Mouse (Mus musculus) midbrain, embryonic 10.5 days (tissue): ENCODE results near the gene Foxa2. TPM values are rescaled to one million over a fixed set of nuclear protein-coding genes. Genes with fewer than 3 reads are reported as not detected.

Experiments used
- DNase-seq: peaks from one replicate; pipeline ENCODE4 v3.0.0-alpha.2; 2017; ENCODE audit warnings: low spot score
- H3K27ac ChIP-seq: fragments of 300-500 bp; sonication (generic); replicated peaks from 2 replicates; pipeline ENCODE4 v1.5.1; 2016; ENCODE audit warnings: mild to moderate bottlenecking
- H3K27me3 ChIP-seq: fragments of 300-500 bp; sonication (generic); 2 replicates; pipeline ENCODE4 v1.6.1; 2016; ENCODE audit warnings: low read depth, mild to moderate bottlenecking; ENCODE audit not compliant: poor library complexity, severe bottlenecking
- H3K36me3 ChIP-seq: fragments of 300-500 bp; sonication (generic); 2 replicates; pipeline ENCODE4 v1.6.1; 2016; ENCODE audit warnings: mild to moderate bottlenecking, moderate library complexity
- H3K4me1 ChIP-seq: fragments of 300-500 bp; sonication (generic); 2 replicates; pipeline ENCODE4 v1.6.1; 2016
- H3K4me3 ChIP-seq: fragments of 300-500 bp; sonication (generic); 2 replicates; pipeline ENCODE4 v1.5.1; 2016; ENCODE audit warnings: mild to moderate bottlenecking, moderate library complexity
- H3K9me3 ChIP-seq: fragments of 300-500 bp; sonication (generic); replicated peaks from 2 replicates; pipeline ENCODE4 v1.6.1; 2016; ENCODE audit warnings: mild to moderate bottlenecking
- WGBS: fragments of 180-500 bp; shearing (Covaris S2); methylation state at CpG from one replicate; pipeline ENCODE4 v1.1.7; 2016; 5-methylcytosine and 5-hydroxymethylcytosine counted together
- polyA plus RNA-seq: library from polyadenylated mRNA; unstranded; fragments of >200 nt; fragmentation: Nextera tagmentation; extraction: Ambion mirVana; gene quantifications from 2 replicates; pipeline ENCODE4 v1.2.1, GENCODE M21; 2016

The Foxa2 gene
- polyA plus RNA-seq, 1 experiment from 2014 or later = 12.1 TPM

DNA sequence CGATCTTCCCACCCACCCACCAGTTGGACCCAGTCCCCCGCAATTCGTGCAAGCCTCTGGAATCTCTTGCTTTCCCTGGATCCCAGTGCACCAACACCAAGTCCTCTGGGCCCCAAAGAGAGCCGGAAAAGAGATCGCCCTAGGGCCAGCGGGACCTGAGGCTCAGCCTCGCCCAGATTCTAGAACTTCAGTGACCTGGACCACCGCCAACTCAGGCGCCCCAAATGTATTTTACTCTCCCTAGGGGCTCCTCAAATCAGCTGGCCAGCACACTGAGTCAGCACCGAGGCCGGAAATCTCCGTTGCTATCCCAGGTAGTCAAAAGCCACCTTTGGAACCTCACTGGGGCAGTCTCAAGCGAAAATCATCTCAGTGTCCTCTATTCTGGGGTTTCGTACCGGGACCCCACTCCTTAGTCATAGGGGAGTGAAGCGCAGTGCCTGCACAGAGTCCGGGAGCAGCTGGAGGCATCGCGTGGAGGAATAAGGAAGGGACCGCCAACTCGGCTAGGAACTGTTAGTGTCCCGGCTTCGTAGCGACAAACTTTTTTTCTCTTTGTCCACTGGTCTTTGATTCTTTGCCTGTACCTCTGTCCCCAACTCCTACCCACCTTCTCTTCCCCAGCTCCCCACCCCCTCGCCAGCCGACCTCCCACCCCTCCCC, 1.8 kb downstream of the Foxa2 start:
- peak overlapping the region; percentile 55 for H3K4me3 ChIP-seq
- H3K27ac ChIP-seq = peak overlapping the region; percentile 91
- peaks cover 62% of the 10 kb centered on the region for H3K4me1 ChIP-seq
- peaks cover 100% of the 10 kb centered on the region for H3K27me3 ChIP-seq
- peak; percentile 56 for DNase-seq
- under 1% methylated on average over 26 of the region's 26 CpGs for WGBS
- H3K36me3 ChIP-seq = peaks cover 10% of the 10 kb centered on the region
- no peaks in the 10 kb centered on the region for H3K9me3 ChIP-seq

DNA sequence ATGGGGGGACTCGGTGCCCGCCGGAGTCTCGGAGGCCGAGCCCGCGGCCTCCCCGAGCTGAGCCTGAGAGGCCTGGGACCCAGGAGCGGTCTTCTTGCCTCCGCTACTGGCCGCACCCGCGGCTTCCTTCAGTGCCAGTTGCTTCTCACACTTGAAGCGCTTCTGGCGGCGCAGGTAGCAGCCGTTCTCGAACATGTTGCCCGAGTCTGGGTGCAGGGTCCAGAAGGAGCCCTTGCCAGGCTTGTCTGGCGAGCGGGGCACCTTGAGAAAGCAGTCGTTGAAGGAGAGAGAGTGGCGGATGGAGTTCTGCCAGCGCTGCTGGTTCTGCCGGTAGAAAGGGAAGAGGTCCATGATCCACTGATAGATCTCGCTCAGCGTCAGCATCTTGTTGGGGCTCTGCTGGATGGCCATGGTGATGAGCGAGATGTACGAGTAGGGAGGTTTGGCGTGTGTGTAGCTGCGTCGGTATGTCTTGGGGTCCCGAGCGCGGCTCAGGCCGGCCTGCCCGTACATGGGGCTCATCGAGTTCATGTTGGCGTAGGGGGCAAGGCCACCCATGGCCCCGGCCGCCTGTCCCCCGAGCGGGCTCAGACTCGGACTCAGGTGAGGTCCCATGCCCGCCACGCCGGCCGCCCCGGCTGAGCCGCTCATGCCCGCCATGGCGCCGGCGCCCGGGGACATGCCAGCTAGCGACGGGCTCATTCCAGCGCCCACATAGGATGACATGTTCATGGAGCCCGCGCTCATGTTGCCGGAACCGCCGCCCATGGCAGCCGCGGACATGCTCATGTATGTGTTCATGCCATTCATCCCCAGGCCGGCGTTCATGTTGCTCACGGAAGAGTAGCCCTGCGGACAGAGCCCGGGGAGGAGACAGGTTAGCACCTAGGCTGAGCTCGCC, 2.5 kb downstream of the Foxa2 start:
- Histone ChIP-seq H3K27me3 (peaks cover 100% of the 10 kb centered on the region), H3K36me3 (peaks cover 10% of the 10 kb centered on the region), H3K9me3 (no peaks in the 10 kb centered on the region), H3K4me1 (peaks cover 69% of the 10 kb centered on the region), H3K4me3 (peak overlapping the region; percentile 55), H3K27ac (peak overlapping the region; percentile 91)
- under 1% methylated on average over 71 of the region's 71 CpGs for WGBS
- DNase-seq = peak; percentile 61

GRCm38 (mm10) chr2:148043271-148043975, 3.3 kb downstream of the Foxa2 start:
- H3K27ac ChIP-seq = peak overlapping the region; percentile 91
- WGBS = 2% methylated on average over 17 of the region's 17 CpGs
- peak; percentile 48 for DNase-seq
- peaks cover 62% of the 10 kb centered on the region for H3K4me1 ChIP-seq
- H3K27me3 ChIP-seq = peaks cover 100% of the 10 kb centered on the region
- peak overlapping the region; percentile 55 for H3K4me3 ChIP-seq
- H3K9me3 ChIP-seq = no peaks in the 10 kb centered on the region
- peaks cover 10% of the 10 kb centered on the region for H3K36me3 ChIP-seq

DNA sequence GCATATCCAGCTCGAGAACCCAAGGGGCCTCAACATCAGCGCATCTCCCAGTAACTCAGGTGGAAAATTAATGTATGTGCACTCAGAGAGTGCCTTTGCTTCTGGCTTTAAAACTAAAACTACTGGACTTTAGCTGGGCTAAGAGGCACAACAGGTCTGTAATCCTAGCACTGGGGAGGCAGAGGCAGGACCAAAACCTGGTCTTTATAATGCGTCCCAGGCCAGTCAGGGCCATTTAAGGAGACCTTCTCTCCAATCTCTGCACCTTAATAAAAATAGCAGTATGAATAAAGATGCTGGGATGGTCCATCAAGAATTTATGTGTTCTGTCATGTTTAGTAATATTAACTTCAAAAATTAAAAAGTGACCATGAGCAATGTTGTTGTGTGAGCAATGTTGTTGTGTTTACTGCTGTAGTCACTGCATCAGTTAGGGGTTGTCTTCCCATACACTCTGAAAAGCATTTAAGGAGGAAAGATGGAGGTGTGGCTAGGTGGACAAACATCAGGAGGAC, 4.6 kb downstream of the Foxa2 start:
- peaks cover 64% of the 10 kb centered on the region for H3K4me1 ChIP-seq
- peaks cover 10% of the 10 kb centered on the region for H3K36me3 ChIP-seq
- no peaks in the 10 kb centered on the region for H3K9me3 ChIP-seq
- WGBS = 8% methylated on average over 3 of the region's 3 CpGs
- DNase-seq = no peak
- H3K4me3 ChIP-seq = peak overlapping the region; percentile 55
- H3K27me3 ChIP-seq = peaks cover 100% of the 10 kb centered on the region
- H3K27ac ChIP-seq = peak overlapping the region; percentile 91

DNA sequence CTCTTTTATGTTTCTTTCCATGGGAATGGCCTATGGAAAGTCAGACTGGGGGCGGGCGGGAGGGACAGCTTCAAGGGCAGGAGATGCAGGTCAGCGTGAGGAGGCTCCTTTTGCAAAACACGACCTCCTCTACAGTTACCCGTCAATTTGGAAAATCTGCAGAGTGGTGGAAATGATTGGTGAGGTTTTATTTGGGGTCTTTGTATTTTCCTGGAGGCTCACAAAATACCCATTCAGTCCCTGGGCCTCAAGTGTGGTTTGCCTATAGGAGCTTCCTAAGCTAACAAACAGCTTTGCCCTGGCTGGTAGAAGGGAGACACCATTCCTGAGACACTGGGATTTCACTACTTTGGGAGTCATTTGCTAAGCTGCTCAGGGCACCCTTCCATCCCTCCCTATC, 5.4 kb downstream of the Foxa2 start:
- peaks cover 100% of the 10 kb centered on the region for H3K27me3 ChIP-seq
- H3K4me1 ChIP-seq = peaks cover 64% of the 10 kb centered on the region
- no peak for DNase-seq
- H3K9me3 ChIP-seq = no peaks in the 10 kb centered on the region
- peak overlapping the region; percentile 55 for H3K4me3 ChIP-seq
- 3% methylated on average over 5 of the region's 5 CpGs for WGBS
- peaks cover 10% of the 10 kb centered on the region for H3K36me3 ChIP-seq
- H3K27ac ChIP-seq = peak overlapping the region; percentile 91

DNA sequence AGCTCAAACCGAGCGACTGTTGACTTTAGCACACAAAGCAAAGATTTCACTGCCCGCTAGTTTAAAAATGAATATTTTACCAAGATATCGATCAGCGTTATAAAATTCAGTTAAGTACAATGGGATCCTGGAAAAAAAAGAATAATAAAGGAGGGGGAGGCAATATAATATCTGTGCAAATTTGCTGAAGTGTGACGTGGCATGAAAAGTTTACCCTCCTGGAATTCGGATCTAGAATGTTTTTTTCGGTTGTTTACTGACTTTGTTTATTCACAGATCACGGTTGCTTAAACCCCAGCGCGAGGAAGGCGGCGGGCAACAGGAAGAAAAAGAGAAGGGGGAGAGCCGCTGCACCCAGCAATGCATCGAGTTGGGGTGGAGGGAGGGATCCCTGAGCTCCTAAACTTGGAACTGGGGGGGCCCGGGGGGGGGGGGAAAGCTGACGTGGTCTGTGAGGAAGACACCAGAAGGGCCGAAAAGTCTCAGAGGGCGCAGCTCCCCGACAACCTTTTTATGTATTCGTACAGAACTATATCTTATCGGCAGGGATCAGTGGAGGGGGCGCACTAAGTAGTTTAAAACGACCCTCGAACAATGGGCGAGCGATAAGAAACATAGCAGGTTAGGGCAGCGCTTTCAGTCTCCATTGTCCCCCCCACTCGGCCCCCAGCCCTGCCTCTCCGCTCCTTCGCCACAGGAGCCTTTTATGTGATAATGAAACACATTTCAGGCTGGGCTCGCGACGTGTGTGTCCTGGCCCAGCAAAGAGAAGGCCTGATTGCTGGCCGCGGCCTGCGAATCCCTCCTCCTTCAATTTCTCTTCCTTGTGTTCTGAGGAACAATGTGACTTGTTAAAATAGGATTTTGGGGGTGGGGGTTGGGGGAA, 6.3 kb downstream of the Foxa2 start:
- H3K9me3 ChIP-seq = no peaks in the 10 kb centered on the region
- H3K27ac ChIP-seq = peak overlapping the region; percentile 91
- WGBS = under 1% methylated on average over 37 of the region's 37 CpGs
- H3K4me1 ChIP-seq = peaks cover 55% of the 10 kb centered on the region
- H3K4me3 ChIP-seq = peak overlapping the region; percentile 55
- DNase-seq = peak; percentile 76
- H3K36me3 ChIP-seq = peaks cover 10% of the 10 kb centered on the region
- H3K27me3 ChIP-seq = peaks cover 100% of the 10 kb centered on the region

DNA sequence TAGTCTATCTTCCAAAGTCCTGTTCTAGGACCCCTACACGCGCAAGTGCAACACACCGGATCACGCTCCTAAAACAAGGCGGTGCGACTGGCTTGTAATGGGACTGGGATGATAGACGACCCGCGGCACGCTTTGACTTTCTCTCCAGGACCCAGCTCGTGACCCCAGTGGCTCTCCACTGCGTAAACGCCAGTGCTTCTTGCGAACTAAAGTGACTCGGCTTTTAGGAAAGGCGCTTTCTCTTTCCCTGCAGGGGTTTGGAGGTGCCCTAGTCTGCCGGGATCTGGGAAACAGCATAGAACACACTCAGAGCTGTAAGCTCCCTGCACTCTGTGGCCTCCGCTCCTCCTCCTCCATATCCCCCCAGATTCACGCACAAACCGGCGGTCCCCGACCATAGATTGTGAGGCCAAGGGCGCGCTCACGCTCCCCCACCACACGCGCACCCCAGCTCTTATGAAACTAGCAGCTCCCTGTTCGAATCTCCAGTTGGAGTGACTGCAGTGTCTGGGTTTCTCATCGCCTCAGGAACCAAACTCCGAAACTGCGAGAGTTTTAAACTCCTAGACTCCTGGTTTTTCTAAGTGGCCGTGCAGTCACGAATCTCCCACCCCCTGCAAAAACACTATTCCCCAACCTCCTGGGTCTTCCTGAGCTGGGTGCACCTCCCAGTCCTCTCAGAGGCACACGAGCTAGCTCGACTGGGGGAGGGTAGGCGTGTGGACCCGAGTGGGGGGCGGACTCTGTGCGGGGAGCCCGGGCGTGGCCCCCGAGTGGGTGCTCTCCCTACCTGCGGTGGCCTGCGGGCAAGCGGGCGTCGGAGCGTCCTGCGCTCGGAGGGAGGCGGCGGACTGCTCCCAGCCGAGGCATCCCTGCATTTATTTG, 7.2 kb downstream of the Foxa2 start:
- Histone ChIP-seq H3K36me3 (peaks cover 10% of the 10 kb centered on the region), H3K4me1 (peaks cover 59% of the 10 kb centered on the region), H3K27me3 (peaks cover 100% of the 10 kb centered on the region), H3K9me3 (no peaks in the 10 kb centered on the region), H3K4me3 (peak overlapping the region; percentile 55), H3K27ac (peak overlapping the region; percentile 91)
- under 1% methylated on average over 53 of the region's 53 CpGs for WGBS
- peak; percentile 68 for DNase-seq

DNA sequence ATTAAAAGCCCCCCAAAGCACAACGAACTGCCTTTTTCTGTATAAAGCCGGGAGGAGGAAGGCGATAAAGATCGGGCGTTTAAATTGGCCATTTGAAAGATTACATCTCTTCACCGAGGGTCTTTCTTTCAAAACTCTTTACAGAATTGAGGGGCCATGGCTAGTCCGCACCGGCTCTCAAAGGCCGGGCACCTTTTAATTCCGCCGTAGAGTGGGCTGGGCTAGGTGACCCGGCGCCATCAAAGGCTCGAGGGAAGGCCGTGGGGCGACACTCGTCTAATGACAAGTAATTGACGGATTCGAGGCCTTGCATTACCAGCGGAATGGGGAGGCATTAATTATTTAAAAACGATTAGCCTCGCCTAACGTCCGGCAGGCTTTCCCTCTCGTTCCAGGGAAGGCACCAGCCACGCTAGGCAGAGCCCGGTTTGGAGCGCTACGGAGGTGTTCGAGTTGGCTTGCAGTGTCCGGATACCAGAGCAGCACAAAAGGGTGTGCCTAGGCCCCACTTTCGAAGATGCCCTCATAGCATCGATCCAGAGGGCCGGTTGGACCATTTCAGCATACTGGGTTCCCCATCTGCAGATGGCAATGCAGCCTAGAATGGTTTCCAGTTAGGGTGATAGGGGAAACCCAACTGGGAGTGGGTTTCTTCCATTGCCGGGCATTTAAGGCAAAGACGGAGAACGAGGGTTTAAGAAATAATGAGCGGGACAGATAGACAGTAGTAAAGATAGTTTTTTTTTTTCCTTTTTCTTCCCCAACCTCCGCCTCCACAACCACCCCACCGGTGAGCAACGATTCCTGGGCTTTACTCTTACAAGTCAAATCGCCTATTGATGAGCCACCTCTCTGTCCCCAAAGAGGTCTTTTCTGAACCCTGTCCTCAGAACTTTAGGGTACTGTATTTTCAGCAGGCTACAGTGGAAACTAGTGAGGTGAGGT, 8.1 kb downstream of the Foxa2 start:
- peaks cover 4% of the 10 kb centered on the region for H3K36me3 ChIP-seq
- H3K4me3 ChIP-seq = peak overlapping the region; percentile 55
- H3K27ac ChIP-seq = peak overlapping the region; percentile 91
- WGBS = under 1% methylated on average over 42 of the region's 42 CpGs
- no peaks in the 10 kb centered on the region for H3K9me3 ChIP-seq
- peak; percentile 61 for DNase-seq
- peaks cover 100% of the 10 kb centered on the region for H3K27me3 ChIP-seq
- H3K4me1 ChIP-seq = peaks cover 56% of the 10 kb centered on the region

DNA sequence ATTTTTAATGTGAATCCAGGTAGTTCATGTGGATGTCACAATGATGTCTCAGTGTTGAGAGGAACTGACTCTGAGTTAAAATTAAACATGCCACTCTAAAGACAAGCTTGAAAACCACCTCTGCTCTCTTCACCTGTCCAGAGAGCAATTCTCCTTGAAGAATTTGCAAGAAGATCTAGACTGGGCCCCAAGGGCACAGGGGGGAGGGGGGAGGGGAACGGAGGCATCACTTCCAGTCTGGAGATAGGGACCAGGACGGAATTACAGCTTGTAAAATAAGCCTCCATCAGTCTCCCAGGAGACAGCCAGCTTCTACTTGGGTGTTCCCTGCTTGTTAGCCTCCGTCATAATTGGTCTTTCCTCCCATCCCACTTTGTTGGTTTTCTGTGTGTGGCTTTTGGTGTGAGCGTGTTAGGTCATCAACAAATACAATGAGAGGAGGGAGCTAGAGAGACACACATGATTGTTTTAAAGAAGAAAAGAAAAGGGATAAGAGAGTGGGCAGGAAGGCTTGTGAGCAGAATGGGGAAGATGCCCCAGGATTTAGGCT, 10.1 kb downstream of the Foxa2 start:
- peak overlapping the region; percentile 55 for H3K4me3 ChIP-seq
- no peaks in the 10 kb centered on the region for H3K9me3 ChIP-seq
- peaks cover 55% of the 10 kb centered on the region for H3K4me1 ChIP-seq
- peaks cover 99% of the 10 kb centered on the region for H3K27me3 ChIP-seq
- peak; percentile 37 for DNase-seq
- 0% methylated on average over 4 of the region's 4 CpGs for WGBS
- peak overlapping the region; percentile 91 for H3K27ac ChIP-seq
- H3K36me3 ChIP-seq = no peaks in the 10 kb centered on the region

DNA sequence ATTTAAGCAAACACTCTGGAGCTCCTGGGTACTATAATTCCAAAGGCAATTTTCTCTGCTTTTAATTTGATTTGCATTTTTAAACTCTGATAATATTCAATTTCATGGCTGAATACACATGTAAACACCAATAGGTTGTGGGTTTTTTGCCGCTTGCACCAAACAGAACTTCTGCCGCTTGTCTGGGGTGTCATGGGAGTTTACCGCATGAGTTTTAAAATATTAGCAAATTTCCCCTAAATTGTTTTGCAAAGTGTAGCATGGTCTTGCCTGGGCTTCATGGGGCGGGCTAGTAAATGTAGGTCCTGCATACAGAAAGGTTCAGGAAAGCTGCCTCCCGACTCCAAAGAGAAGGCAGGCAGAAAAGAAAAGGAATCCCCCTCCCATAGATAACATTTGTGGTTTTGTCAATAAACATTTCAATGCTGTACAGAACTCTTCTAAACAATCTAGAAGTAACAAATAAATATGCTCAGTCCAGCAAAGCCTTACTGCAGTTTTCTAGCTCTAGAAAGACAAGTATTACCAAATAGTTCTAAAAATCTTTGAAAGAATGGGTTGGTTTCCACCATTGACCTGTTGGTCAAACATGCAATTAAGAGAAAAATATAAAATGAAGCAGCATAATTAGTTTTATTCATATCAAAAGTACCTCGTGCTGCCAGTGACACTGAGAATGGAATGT, 15.6 kb downstream of the Foxa2 start:
- WGBS = 2% methylated on average over 6 of the region's 6 CpGs
- Histone ChIP-seq H3K9me3 (no peaks in the 10 kb centered on the region), H3K4me3 (peak overlapping the region; percentile 35), H3K36me3 (no peaks in the 10 kb centered on the region), H3K4me1 (peaks cover 45% of the 10 kb centered on the region), H3K27ac (peak overlapping the region; percentile 77), H3K27me3 (peaks cover 99% of the 10 kb centered on the region)
- peak; percentile 16 for DNase-seq
